Mouse (Mus musculus) heart, postnatal 0 days (tissue): Measurements from ENCODE around the gene Shroom2.

Experiments
- CTCF ChIP-seq: IDR thresholded peaks from 2 replicates; pipeline ENCODE4 v1.5.1; 2016; ENCODE audit warnings: antibody characterized with exemption, control low read depth, low read depth
- EP300 ChIP-seq: IDR thresholded peaks from 2 replicates; pipeline ENCODE4 v1.6.1; 2016; ENCODE audit warnings: antibody characterized with exemption, low read depth

DNA sequence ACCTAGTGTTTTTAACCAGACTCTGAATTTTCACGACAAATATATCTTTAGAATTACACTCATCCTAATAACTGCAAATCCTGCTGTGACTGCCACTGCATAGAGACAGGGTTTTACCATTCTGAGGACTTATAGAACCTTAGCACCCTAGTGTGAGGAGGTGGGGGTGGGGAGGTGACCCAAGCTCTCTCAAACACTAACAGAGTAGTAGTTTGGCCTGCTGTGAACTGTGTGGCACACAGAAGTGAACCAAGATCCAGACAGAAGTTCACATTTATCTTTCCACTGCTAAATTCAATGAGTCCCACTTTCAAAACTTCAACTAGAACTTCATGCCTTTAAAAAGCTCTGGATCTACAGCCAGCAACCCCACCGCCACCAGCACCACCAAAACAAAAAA is 6.4 kb downstream of the Shroom2 start:
- TF ChIP-seq CTCF (no peak), EP300 (no peak)
